Mouse (Mus musculus) limb, embryonic 11.5 days (tissue): ENCODE results near the gene Gsto2. TPM values are rescaled to one million over a fixed set of nuclear protein-coding genes. Genes with fewer than 3 reads are reported as not detected.
A peak's percentile ranks its signal among the peaks of the same experiment; 100 is the strongest.

ENCODE experiments used
- ATAC-seq: fragments of 200-750 bp; cut with Nextera tagmentation; 2 replicates; pipeline ENCODE4 v1.8.0; 2017; ENCODE audit warnings: low read depth; ENCODE audit not compliant: insufficient number of reproducible peaks, low FRiP score, low TSS enrichment
- DNase-seq: peaks from one replicate; pipeline ENCODE4 v3.0.0-alpha.2; 2015; ENCODE audit warnings: low spot score
- H3K27ac ChIP-seq: fragments of 300-500 bp; sonication (generic); replicated peaks from 2 replicates; pipeline ENCODE4 v1.5.1; 2014; ENCODE audit warnings: low read depth, mild to moderate bottlenecking, low read length
- H3K27me3 ChIP-seq: fragments of 300-500 bp; sonication (generic); 2 replicates; pipeline ENCODE4 v1.6.1; 2014; ENCODE audit warnings: mild to moderate bottlenecking, low read length, mixed read lengths; ENCODE audit not compliant: control insufficient read depth, insufficient read depth
- H3K36me3 ChIP-seq: fragments of 300-500 bp; sonication (generic); 2 replicates; pipeline ENCODE4 v1.6.1; 2014; ENCODE audit warnings: mild to moderate bottlenecking, low read length, moderate library complexity, mixed read lengths; ENCODE audit not compliant: control insufficient read depth, insufficient read depth
- H3K4me1 ChIP-seq: fragments of 300-500 bp; sonication (generic); 2 replicates; pipeline ENCODE4 v1.6.1; 2014; ENCODE audit warnings: low read length, mixed read lengths; ENCODE audit not compliant: control insufficient read depth, insufficient read depth
- H3K4me2 ChIP-seq: fragments of 300-500 bp; sonication (generic); 2 replicates; pipeline ENCODE4 v1.6.1; 2014; ENCODE audit warnings: low read depth, mild to moderate bottlenecking, moderate library complexity; ENCODE audit not compliant: severe bottlenecking
- H3K4me3 ChIP-seq: fragments of 300-500 bp; sonication (generic); 2 replicates; pipeline ENCODE4 v1.5.1; 2014; ENCODE audit warnings: low read depth, low read length
- H3K9ac ChIP-seq: fragments of 300-500 bp; sonication (generic); 2 replicates; pipeline ENCODE4 v1.6.1; 2014; ENCODE audit warnings: mild to moderate bottlenecking, low read length
- H3K9me3 ChIP-seq: fragments of 300-500 bp; sonication (generic); 2 replicates; pipeline ENCODE4 v1.6.1; 2016; ENCODE audit warnings: low read length; ENCODE audit not compliant: control insufficient read depth
- WGBS: fragments of 180-500 bp; shearing (Covaris S2); extraction: QIAGEN DNeasy Blood & Tissue Kit; methylation state at CpG from one replicate; pipeline ENCODE4 v1.1.7; 2014; 5-methylcytosine and 5-hydroxymethylcytosine counted together
- polyA plus RNA-seq: library from polyadenylated mRNA; unstranded; fragments of >200 nt; fragmentation: Nextera tagmentation; extraction: Ambion mirVana; gene quantifications from 2 replicates; pipeline ENCODE4 v1.2.1, GENCODE M21; 2014

Gene Gsto2
- polyA plus RNA-seq, 1 experiment from 2014 or later, result 1.1 TPM

- H3K4me2 ChIP-seq, result no peak overlapping the region
- 64% methylated on average over 4 of the region's 4 CpGs for WGBS
- no peaks in the 10 kb centered on the region for H3K9me3 ChIP-seq
- no peak overlapping the region for H3K4me3 ChIP-seq
- H3K36me3 ChIP-seq, result no peaks in the 10 kb centered on the region
- H3K27me3 ChIP-seq, result no peaks in the 10 kb centered on the region
- peak overlapping the region; percentile 69 for H3K27ac ChIP-seq
- ATAC-seq (peak; percentile 28; the same call in 1 of the 2 replicates), DNase-seq (no peak)
- peaks cover 32% of the 10 kb centered on the region for H3K4me1 ChIP-seq
- no peak overlapping the region for H3K9ac ChIP-seq
Measured at GRCm38 (mm10) chr19:47903679-47904078, 38.3 kb downstream of the Gsto2 start.

- Histone ChIP-seq H3K4me2 (no peak overlapping the region), H3K36me3 (no peaks in the 10 kb centered on the region), H3K4me1 (peaks cover 38% of the 10 kb centered on the region), H3K9me3 (no peaks in the 10 kb centered on the region), H3K27me3 (no peaks in the 10 kb centered on the region), H3K4me3 (no peak overlapping the region), H3K9ac (no peak overlapping the region), H3K27ac (no peak overlapping the region)
- ATAC-seq, result no peak
- no peak for DNase-seq
- WGBS, result 89% methylated on average over 4 of the region's 4 CpGs
Measured at GRCm38 (mm10) chr19:47905081-47905480, 39.7 kb downstream of the Gsto2 start.

- Histone ChIP-seq H3K27ac (no peak overlapping the region), H3K4me1 (peaks cover 42% of the 10 kb centered on the region)
Measured at GRCm38 (mm10) chr19:47905603-47906002, 40.3 kb downstream of the Gsto2 start.

GRCm38 (mm10) chr19:47907596-47907995 is 42.3 kb downstream of the Gsto2 start:
- Histone ChIP-seq H3K9ac (no peak overlapping the region), H3K27me3 (no peaks in the 10 kb centered on the region), H3K27ac (no peak overlapping the region), H3K4me2 (no peak overlapping the region), H3K9me3 (no peaks in the 10 kb centered on the region), H3K36me3 (no peaks in the 10 kb centered on the region), H3K4me1 (peaks cover 34% of the 10 kb centered on the region), H3K4me3 (no peak overlapping the region)
- ATAC-seq (no peak), DNase-seq (no peak)
- 89% methylated on average over 9 of the region's 9 CpGs for WGBS

More at GRCm38 (mm10) chr19:47905603-47906002, 40.3 kb downstream of the Gsto2 start:
- 93% methylated on average over 5 of the region's 5 CpGs for WGBS
- no peak overlapping the region for H3K4me3 ChIP-seq
- no peaks in the 10 kb centered on the region for H3K36me3 ChIP-seq
- no peaks in the 10 kb centered on the region for H3K9me3 ChIP-seq
- H3K4me2 ChIP-seq, result no peak overlapping the region
- no peaks in the 10 kb centered on the region for H3K27me3 ChIP-seq
- no peak overlapping the region for H3K9ac ChIP-seq
- DNase-seq, result no peak
- ATAC-seq, result no peak

- peak overlapping the region; percentile 56 for H3K4me2 ChIP-seq
- peaks cover 21% of the 10 kb centered on the region for H3K4me1 ChIP-seq
Measured at GRCm38 (mm10) chr19:47908961-47909371, 43.6 kb downstream of the Gsto2 start.

GRCm38 (mm10) chr19:47909387-47910116 is 44.2 kb downstream of the Gsto2 start:
- no peaks in the 10 kb centered on the region for H3K9me3 ChIP-seq
- DNase-seq (peak; percentile 77), ATAC-seq (peak; percentile 78)
- H3K36me3 ChIP-seq, result no peaks in the 10 kb centered on the region
- WGBS, result 4% methylated on average over 9 of the region's 10 CpGs
- no peaks in the 10 kb centered on the region for H3K27me3 ChIP-seq
- H3K4me2 ChIP-seq, result peak overlapping the region; percentile 56
- H3K9ac ChIP-seq, result peak overlapping the region; percentile 89
- H3K27ac ChIP-seq, result peak overlapping the region; percentile 92
- peak overlapping the region; percentile 28 for H3K4me3 ChIP-seq
- H3K4me1 ChIP-seq, result peaks cover 21% of the 10 kb centered on the region

More at GRCm38 (mm10) chr19:47908961-47909371, 43.6 kb downstream of the Gsto2 start:
- Histone ChIP-seq H3K9me3 (no peaks in the 10 kb centered on the region), H3K27me3 (no peaks in the 10 kb centered on the region), H3K9ac (peak overlapping the region; percentile 89), H3K27ac (peak overlapping the region; percentile 92), H3K36me3 (no peaks in the 10 kb centered on the region), H3K4me3 (no peak overlapping the region; the same call in 1 of the 2 replicates)
- peak; percentile 67; the same call in 1 of the 2 replicates for ATAC-seq
- peak; percentile 48 for DNase-seq
- WGBS, result 13% methylated on average over 6 of the region's 6 CpGs

GRCm38 (mm10) chr19:47910117-47910618 is 44.8 kb downstream of the Gsto2 start:
- no peak for ATAC-seq
- peaks cover 21% of the 10 kb centered on the region for H3K4me1 ChIP-seq
- peak overlapping the region; percentile 89 for H3K9ac ChIP-seq
- H3K9me3 ChIP-seq, result no peaks in the 10 kb centered on the region
- peak overlapping the region; percentile 92 for H3K27ac ChIP-seq
- peak overlapping the region; percentile 56 for H3K4me2 ChIP-seq
- no peak for DNase-seq
- H3K36me3 ChIP-seq, result no peaks in the 10 kb centered on the region
- H3K27me3 ChIP-seq, result no peaks in the 10 kb centered on the region
- H3K4me3 ChIP-seq, result no peak overlapping the region
- 44% methylated on average over 4 of the region's 4 CpGs for WGBS

- 84% methylated on average over 4 of the region's 4 CpGs for WGBS
- Histone ChIP-seq H3K4me1 (peaks cover 17% of the 10 kb centered on the region), H3K9me3 (no peaks in the 10 kb centered on the region), H3K27me3 (no peaks in the 10 kb centered on the region), H3K4me2 (no peak overlapping the region), H3K9ac (no peak overlapping the region), H3K4me3 (no peak overlapping the region), H3K27ac (no peak overlapping the region), H3K36me3 (no peaks in the 10 kb centered on the region)
- DNase-seq, result no peak
- no peak for ATAC-seq
Measured at GRCm38 (mm10) chr19:47910751-47911150, 45.4 kb downstream of the Gsto2 start.
